Mouse (Mus musculus): ENCODE data around the gene Pias1. TPM values are rescaled to one million over a fixed set of nuclear protein-coding genes. Genes with fewer than 3 reads are reported as not detected.

Gene Pias1
- polyA plus RNA-seq, 1 experiment from 2014 or later: 46.4 TPM

DNA sequence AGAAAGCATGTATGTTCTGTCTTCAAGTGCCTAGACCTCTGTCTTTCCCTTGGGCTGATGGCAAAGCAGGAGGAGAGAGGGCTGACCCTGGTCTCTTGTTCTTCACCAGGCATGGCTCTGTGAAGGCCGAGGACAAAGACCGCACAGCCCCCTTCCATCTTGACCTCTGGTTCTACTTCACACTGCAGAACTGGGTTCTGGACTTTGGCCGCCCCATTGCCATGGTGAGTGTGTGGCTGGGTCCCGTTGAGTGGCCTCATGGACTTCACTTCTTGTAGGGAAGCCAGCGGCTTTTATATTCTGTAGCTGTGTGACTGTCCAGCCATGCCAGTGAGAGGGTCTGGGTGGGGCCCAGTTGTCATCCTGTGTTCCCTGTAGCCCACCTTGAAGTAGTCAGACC lies 143.3 kb downstream of the Pias1 start:
- Histone ChIP-seq H3K27ac (no peak overlapping the region), H3K9ac (no peak overlapping the region), H3K4me3 (replicated peaks) (no peak overlapping the region), H3K4me1 (replicated peaks) (peaks cover 18% of the 10 kb centered on the region), H3K4me2 (replicated peaks) (no peak overlapping the region), H3K9me3 (no peaks in the 10 kb centered on the region), H3K27me3 (replicated peaks) (no peaks in the 10 kb centered on the region), H3K36me3 (no peaks in the 10 kb centered on the region)
- ATAC-seq: no peak
- 88% methylated on average over 5 of the region's 5 CpGs for WGBS

DNA sequence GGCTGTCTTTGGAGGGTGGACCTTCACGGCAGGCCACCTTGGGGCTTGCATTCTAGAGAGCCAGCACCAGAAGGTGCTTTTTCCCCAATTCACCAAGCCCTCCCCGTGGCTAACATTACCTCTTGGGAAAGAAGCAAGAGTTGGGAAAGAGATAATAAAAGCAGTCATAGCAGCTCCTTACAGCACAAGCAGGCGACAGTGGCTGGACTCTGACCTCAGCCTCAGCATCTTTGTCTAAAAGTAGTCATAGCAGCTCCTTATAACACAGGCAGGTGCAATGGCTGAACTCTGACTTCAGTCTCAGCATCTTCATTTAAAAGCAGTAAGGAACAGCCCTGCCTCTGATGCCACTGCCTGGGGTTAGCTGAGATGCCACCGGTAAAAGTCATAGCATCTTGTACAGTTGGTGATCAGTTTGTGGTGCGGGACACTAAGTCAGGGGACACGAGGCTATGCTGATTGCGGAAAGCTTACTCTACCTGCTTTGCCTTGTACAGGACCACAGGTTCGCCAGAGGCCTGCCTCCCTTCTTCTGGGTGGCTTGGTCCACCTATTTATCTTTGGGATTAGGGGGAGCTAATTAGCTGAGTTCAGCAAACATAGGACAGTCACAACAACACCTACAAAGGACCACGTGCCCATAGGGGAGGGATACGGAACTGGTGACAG lies 144.2 kb downstream of the Pias1 start:
- ATAC-seq: no peak
- WGBS: 69% methylated on average over 10 of the region's 10 CpGs
- Histone ChIP-seq H3K4me1 (replicated peaks) (peaks cover 23% of the 10 kb centered on the region), H3K4me3 (replicated peaks) (no peak overlapping the region), H3K27me3 (replicated peaks) (no peaks in the 10 kb centered on the region), H3K9ac (no peak overlapping the region), H3K9me3 (no peaks in the 10 kb centered on the region), H3K36me3 (no peaks in the 10 kb centered on the region), H3K27ac (no peak overlapping the region), H3K4me2 (replicated peaks) (no peak overlapping the region)

GRCm38 (mm10) chr9:62839172-62839770 lies 148.5 kb downstream of the Pias1 start:
- Histone ChIP-seq H3K9me3 (no peaks in the 10 kb centered on the region), H3K4me1 (replicated peaks) (peaks cover 23% of the 10 kb centered on the region), H3K36me3 (no peaks in the 10 kb centered on the region), H3K27ac (peak overlapping the region; percentile 95), H3K9ac (peak overlapping the region; percentile 94), H3K4me2 (replicated peaks) (peak overlapping the region; percentile 81), H3K27me3 (replicated peaks) (no peaks in the 10 kb centered on the region), H3K4me3 (replicated peaks) (peak overlapping the region; percentile 78)
- ATAC-seq: no peak; the same call in 1 of the 2 replicates
- WGBS: 11% methylated on average over 14 of the region's 14 CpGs

DNA sequence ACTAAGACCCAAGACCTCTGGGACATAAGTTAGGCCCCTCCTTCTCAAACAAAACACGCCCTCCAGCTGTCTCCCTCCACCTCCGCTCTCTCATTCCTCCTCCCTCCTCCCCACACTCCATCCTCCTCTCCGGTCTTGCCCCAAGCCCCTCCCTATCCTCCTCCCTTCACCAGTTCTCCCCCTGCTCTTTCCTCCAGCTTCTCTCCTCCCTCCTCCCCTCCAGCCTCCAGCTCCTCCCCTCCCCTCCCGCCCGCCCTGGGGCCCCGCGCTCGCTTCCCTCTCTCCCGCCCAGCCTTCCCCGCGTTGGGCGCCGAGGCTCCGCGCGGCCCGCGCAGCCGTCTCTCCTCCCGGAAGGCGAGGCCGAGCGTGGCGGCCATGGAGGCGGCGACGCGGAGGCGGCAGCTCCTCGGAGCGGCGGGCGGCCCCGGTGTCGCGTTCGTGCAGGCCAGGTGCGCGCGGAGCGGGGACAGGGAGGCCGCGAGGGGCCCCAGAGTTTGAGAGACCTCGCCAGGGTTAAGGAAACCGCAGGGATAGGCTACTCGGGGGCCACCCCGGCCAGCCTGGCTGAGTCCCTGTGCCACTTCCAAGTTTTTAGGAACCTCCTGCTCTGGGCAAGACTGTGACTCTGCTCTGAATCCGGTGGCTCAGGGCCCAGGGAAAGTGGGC lies 149.1 kb downstream of the Pias1 start, which contains the start of gene Cln6:
TSS of gene Cln6 (plus strand) at position 280 of the 666 bp plus-strand sequence.
- H3K4me3 ChIP-seq (replicated peaks): peak within 1 kb of the TSS; percentile 78
- H3K27ac ChIP-seq: peak within 1 kb of the TSS; percentile 95
- peak within 1 kb of the TSS; percentile 81 for H3K4me2 ChIP-seq (replicated peaks)
- H3K9me3 ChIP-seq: no peaks in the 10 kb centered on the region
- under 1% methylated on average over 47 of the region's 48 CpGs for WGBS
- H3K27me3 ChIP-seq (replicated peaks): no peaks in the 10 kb centered on the region
- H3K9ac ChIP-seq: peak within 1 kb of the TSS; percentile 94
- peak; percentile 93 for ATAC-seq
- H3K36me3 ChIP-seq: no peaks in the 10 kb centered on the region
- H3K4me1 ChIP-seq (replicated peaks): peaks cover 23% of the 10 kb centered on the region

DNA sequence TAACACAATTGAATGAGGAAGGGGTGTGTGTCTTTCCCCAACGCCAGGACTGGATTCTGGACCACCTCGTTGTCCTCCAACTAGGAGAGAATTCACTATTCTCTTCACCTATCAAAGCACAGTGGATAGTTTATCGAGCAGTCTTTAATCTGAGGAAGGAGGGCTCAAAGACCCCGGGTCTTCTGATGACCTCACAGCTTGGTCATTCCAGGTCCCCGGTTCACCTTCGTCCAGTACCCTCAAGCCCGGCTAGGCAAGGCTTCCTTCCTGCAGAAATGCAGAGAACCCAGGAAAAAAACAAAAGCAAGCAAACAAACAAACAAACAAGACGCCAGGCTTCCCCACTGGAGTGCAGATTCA lies 149.6 kb downstream of the Pias1 start:
- H3K4me1 ChIP-seq (replicated peaks): peaks cover 22% of the 10 kb centered on the region
- H3K36me3 ChIP-seq: no peaks in the 10 kb centered on the region
- H3K4me3 ChIP-seq (replicated peaks): peak overlapping the region; percentile 78
- peak overlapping the region; percentile 81 for H3K4me2 ChIP-seq (replicated peaks)
- peak; percentile 21; the same call in 1 of the 2 replicates for ATAC-seq
- no peaks in the 10 kb centered on the region for H3K9me3 ChIP-seq
- H3K27ac ChIP-seq: peak overlapping the region; percentile 66
- H3K27me3 ChIP-seq (replicated peaks): no peaks in the 10 kb centered on the region
- WGBS: 12% methylated on average over 8 of the region's 8 CpGs
- H3K9ac ChIP-seq: no peak overlapping the region

GRCm38 (mm10) chr9:62837611-62838010 lies 150.1 kb downstream of the Pias1 start:
- Histone ChIP-seq H3K27me3 (replicated peaks) (no peaks in the 10 kb centered on the region), H3K36me3 (no peaks in the 10 kb centered on the region), H3K9me3 (no peaks in the 10 kb centered on the region), H3K4me1 (replicated peaks) (peaks cover 21% of the 10 kb centered on the region), H3K4me2 (replicated peaks) (0 out of 2 replicates have a peak overlapping the region, but pooled peaks have one; percentile 81), H3K4me3 (replicated peaks) (no peak overlapping the region), H3K9ac (no peak overlapping the region), H3K27ac (peak overlapping the region; percentile 66)
- ATAC-seq: no peak
- 35% methylated on average over 3 of the region's 3 CpGs for WGBS

DNA sequence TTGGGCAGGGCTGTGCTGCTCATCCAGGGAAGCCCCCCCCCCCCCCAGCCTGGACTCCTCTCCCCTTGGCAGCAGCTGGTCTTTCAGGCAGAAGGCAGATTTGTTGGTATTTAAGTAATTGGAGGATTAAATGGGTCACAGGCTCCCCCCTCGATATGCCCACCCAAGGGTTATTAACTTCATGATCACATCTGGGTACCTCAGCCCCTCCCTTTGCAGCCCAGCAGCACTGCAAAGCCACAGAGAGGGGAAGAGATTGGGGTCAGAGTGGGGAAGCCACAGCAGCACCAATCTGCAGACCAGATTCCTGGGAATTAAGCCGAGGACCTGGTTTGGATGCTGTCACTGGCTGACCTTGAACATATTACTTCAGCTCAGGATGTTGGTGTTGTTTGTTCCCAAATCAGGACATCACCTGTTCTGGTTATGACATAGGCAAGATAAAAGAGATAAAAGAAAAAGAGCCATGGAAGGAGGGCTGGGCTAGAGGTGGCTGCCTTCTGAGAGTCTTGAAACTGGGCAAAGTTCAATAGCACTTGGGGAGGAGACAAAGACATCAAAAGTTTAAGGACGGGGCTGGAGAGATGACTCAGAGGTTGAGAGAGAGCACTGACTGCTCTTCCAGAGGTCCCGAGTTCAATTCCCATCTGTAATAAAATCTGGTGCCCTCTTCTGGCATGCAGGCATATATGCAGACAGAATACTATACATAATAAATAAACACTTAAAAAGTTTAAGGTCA lies 151.8 kb downstream of the Pias1 start:
- H3K27ac ChIP-seq: no peak overlapping the region
- H3K27me3 ChIP-seq (replicated peaks): no peaks in the 10 kb centered on the region
- ATAC-seq: 0 out of 2 replicates have a peak, but pooled peaks have one; percentile 19
- peaks cover 21% of the 10 kb centered on the region for H3K4me1 ChIP-seq (replicated peaks)
- H3K4me2 ChIP-seq (replicated peaks): no peak overlapping the region
- no peak overlapping the region for H3K4me3 ChIP-seq (replicated peaks)
- H3K9me3 ChIP-seq: no peaks in the 10 kb centered on the region
- H3K9ac ChIP-seq: no peak overlapping the region
- no peaks in the 10 kb centered on the region for H3K36me3 ChIP-seq
- 41% methylated on average over 4 of the region's 4 CpGs for WGBS

DNA sequence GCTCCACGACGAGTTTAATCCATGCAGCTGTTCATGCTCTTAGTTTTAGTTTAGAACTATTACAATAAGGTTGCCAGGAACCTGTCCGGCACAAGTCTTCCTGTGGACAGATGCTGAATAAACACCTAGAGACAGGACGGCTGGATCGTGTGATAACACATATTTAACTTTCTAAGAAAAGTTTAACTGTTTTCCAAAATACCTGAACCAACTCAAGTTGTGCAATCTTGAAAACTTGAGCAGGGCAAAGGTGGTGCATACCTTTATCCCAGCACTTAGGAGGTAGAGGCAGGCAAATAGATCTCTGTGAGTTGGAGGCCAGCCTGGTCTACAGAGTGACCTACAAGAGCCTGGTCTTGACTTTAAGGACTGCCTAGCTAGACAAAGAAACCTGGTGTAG lies 152.8 kb downstream of the Pias1 start:
- no peak overlapping the region for H3K4me3 ChIP-seq (replicated peaks)
- H3K27ac ChIP-seq: no peak overlapping the region
- no peaks in the 10 kb centered on the region for H3K27me3 ChIP-seq (replicated peaks)
- H3K9ac ChIP-seq: no peak overlapping the region
- H3K9me3 ChIP-seq: no peaks in the 10 kb centered on the region
- H3K4me2 ChIP-seq (replicated peaks): no peak overlapping the region
- no peak for ATAC-seq
- no peaks in the 10 kb centered on the region for H3K36me3 ChIP-seq
- H3K4me1 ChIP-seq (replicated peaks): peaks cover 18% of the 10 kb centered on the region
- WGBS: 58% methylated on average over 5 of the region's 5 CpGs

DNA sequence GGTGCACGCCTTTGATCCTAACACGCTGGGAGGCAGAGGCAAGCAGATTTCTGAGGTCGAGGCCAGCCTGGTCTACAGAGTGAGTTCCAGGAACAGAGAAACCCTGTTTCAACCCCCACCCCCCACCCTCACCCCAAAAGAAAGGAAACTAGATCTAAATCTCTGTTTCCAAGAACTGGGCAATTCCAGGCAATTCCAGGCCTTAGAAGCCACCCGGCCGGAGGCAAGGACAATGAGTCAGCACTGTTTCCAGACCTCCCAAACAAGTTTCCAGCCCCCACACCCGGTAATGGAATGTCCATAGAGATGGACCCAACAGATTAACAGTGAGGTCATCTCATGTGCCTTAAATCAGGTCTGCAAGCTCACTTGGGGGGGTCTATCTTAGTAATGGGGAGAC lies 157.8 kb downstream of the Pias1 start:
- WGBS: 72% methylated on average over 6 of the region's 6 CpGs
- ATAC-seq: no peak
- Histone ChIP-seq H3K4me1 (replicated peaks) (peaks cover 9% of the 10 kb centered on the region; the same call in 1 of the 2 replicates), H3K27me3 (replicated peaks) (no peaks in the 10 kb centered on the region), H3K4me3 (replicated peaks) (no peak overlapping the region), H3K4me2 (replicated peaks) (no peak overlapping the region), H3K9me3 (no peaks in the 10 kb centered on the region), H3K9ac (no peak overlapping the region), H3K36me3 (no peaks in the 10 kb centered on the region), H3K27ac (no peak overlapping the region)

DNA sequence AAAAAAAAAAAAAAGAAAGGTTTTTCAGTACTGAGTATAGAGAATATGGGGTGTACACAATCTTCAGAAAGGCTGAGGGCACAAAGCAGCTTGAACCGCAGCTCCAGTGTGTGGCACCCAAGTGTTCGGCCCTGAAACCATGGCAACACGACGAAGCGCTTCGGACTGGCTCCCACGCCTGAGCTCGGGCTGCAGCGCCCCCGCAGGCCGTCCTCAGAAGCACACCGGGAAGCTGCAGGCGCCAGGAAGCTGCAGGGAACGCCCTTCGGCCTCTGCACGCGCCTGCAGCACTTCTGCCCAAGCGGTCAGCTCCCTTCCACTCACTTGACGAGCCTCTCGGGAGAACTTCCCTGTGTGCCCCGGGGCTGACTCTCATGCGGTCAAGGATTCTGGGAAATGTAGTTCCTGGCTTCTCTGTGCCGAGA lies 159.1 kb downstream of the Pias1 start:
- Histone ChIP-seq H3K9me3 (no peaks in the 10 kb centered on the region), H3K4me3 (replicated peaks) (peak overlapping the region; percentile 15), H3K9ac (no peak overlapping the region), H3K4me2 (replicated peaks) (peak overlapping the region; percentile 51), H3K4me1 (replicated peaks) (peaks cover 9% of the 10 kb centered on the region; the same call in 1 of the 2 replicates), H3K36me3 (no peaks in the 10 kb centered on the region), H3K27ac (peak overlapping the region; percentile 29; the same call in 1 of the 2 replicates), H3K27me3 (replicated peaks) (no peaks in the 10 kb centered on the region)
- ATAC-seq: peak; percentile 97
- under 1% methylated on average over 23 of the region's 23 CpGs for WGBS
